Mouse (Mus musculus) kidney, embryonic 15.5 days (tissue): ENCODE results near the gene Rabgef1. TPM values are rescaled to one million over a fixed set of nuclear protein-coding genes. Genes with fewer than 3 reads are reported as not detected.
A peak's percentile ranks its signal among the peaks of the same experiment; 100 is the strongest.

ENCODE experiments used
- ATAC-seq: fragments of 200-750 bp; cut with Nextera tagmentation; replicated peaks from 2 replicates; pipeline ENCODE4 v1.8.0; 2017; ENCODE audit warnings: moderate TSS enrichment; ENCODE audit not compliant: low FRiP score
- H3K27ac ChIP-seq: fragments of 300-500 bp; sonication (generic); 2 replicates; pipeline ENCODE4 v1.5.1; 2015; ENCODE audit warnings: mild to moderate bottlenecking, inconsistent platforms
- H3K27me3 ChIP-seq: fragments of 300-500 bp; sonication (generic); 2 replicates; pipeline ENCODE4 v1.6.1; 2015; ENCODE audit warnings: inconsistent platforms
- H3K36me3 ChIP-seq: fragments of 300-500 bp; sonication (generic); 2 replicates; pipeline ENCODE4 v1.6.1; 2015; ENCODE audit warnings: inconsistent platforms
- H3K4me1 ChIP-seq: fragments of 300-500 bp; sonication (generic); 2 replicates; pipeline ENCODE4 v1.6.1; 2015; ENCODE audit warnings: inconsistent platforms
- H3K4me2 ChIP-seq: fragments of 300-500 bp; sonication (generic); 2 replicates; pipeline ENCODE4 v1.6.1; 2015; ENCODE audit warnings: moderate library complexity, mild to moderate bottlenecking, inconsistent platforms
- H3K4me3 ChIP-seq: fragments of 300-500 bp; sonication (generic); replicated peaks from 2 replicates; pipeline ENCODE4 v1.5.1; 2015; ENCODE audit warnings: mild to moderate bottlenecking, inconsistent platforms
- H3K9ac ChIP-seq: fragments of 300-500 bp; sonication (generic); 2 replicates; pipeline ENCODE4 v1.6.1; 2015; ENCODE audit warnings: mild to moderate bottlenecking, inconsistent platforms
- H3K9me3 ChIP-seq: fragments of 300-500 bp; sonication (generic); replicated peaks from 2 replicates; pipeline ENCODE4 v1.6.1; 2016; ENCODE audit warnings: inconsistent platforms
- WGBS: fragments of 180-500 bp; shearing (Covaris S2); methylation state at CpG from one replicate; pipeline ENCODE4 v1.1.7; 2015; ENCODE audit warnings: mixed read lengths; 5-methylcytosine and 5-hydroxymethylcytosine counted together
- polyA plus RNA-seq: library from polyadenylated mRNA; unstranded; fragments of >200 nt; fragmentation: Nextera tagmentation; extraction: Ambion mirVana; gene quantifications from 2 replicates; pipeline ENCODE4 v1.2.1, GENCODE M21; 2015

Gene Rabgef1
- polyA plus RNA-seq, result 30.0 and 32.1 TPM in 2 replicates

GRCm38 (mm10) chr5:130171423-130171954, at the start of gene Rabgef1:
Rabgef1 (plus strand) TSS chr5:130171798.
- WGBS, result under 1% methylated on average over 39 of the region's 62 CpGs
- Histone ChIP-seq H3K4me3 (peak within 1 kb of the TSS; percentile 86), H3K9ac (peak within 1 kb of the TSS; percentile 91), H3K4me1 (peaks cover 32% of the 10 kb centered on the region), H3K36me3 (no peaks in the 10 kb centered on the region), H3K9me3 (no peaks in the 10 kb centered on the region), H3K27ac (peak within 1 kb of the TSS; percentile 94), H3K4me2 (peak within 1 kb of the TSS; percentile 70), H3K27me3 (no peaks in the 10 kb centered on the region)
- peak; percentile 97 for ATAC-seq

- H3K9me3 ChIP-seq, result no peaks in the 10 kb centered on the region
- 93% methylated on average over 2 of the region's 2 CpGs for WGBS
- H3K27ac ChIP-seq, result no peak overlapping the region
- H3K9ac ChIP-seq, result no peak overlapping the region
- peaks cover 17% of the 10 kb centered on the region for H3K4me1 ChIP-seq
- no peak for ATAC-seq
- H3K36me3 ChIP-seq, result no peaks in the 10 kb centered on the region
- no peak overlapping the region for H3K4me3 ChIP-seq
- H3K4me2 ChIP-seq, result no peak overlapping the region
- no peaks in the 10 kb centered on the region for H3K27me3 ChIP-seq
Observed at GRCm38 (mm10) chr5:130122355-130122754, 49.2 kb upstream of the Rabgef1 start.

- no peak overlapping the region for H3K9ac ChIP-seq
- no peak overlapping the region for H3K4me3 ChIP-seq
- peak overlapping the region; percentile 66 for H3K27ac ChIP-seq
- H3K36me3 ChIP-seq, result no peaks in the 10 kb centered on the region
- no peaks in the 10 kb centered on the region for H3K9me3 ChIP-seq
- WGBS, result 46% methylated on average over 5 of the region's 5 CpGs
- no peak overlapping the region for H3K4me2 ChIP-seq
- H3K27me3 ChIP-seq, result no peaks in the 10 kb centered on the region
- peaks cover 13% of the 10 kb centered on the region for H3K4me1 ChIP-seq
- no peak for ATAC-seq
Observed at GRCm38 (mm10) chr5:130124271-130124670, 47.3 kb upstream of the Rabgef1 start.

GRCm38 (mm10) chr5:130128686-130129523, 42.7 kb upstream of the Rabgef1 start:
- Histone ChIP-seq H3K9ac (no peak overlapping the region), H3K27me3 (no peaks in the 10 kb centered on the region), H3K4me2 (no peak overlapping the region), H3K27ac (no peak overlapping the region; the same call in 1 of the 2 replicates), H3K9me3 (no peaks in the 10 kb centered on the region), H3K4me3 (no peak overlapping the region), H3K4me1 (0 out of 2 replicates have a peak, but pooled peaks cover 2% of the 10 kb centered on the region), H3K36me3 (peaks cover 17% of the 10 kb centered on the region; the same call in 1 of the 2 replicates)
- WGBS, result 60% methylated on average over 11 of the region's 11 CpGs
- ATAC-seq, result no peak

DNA sequence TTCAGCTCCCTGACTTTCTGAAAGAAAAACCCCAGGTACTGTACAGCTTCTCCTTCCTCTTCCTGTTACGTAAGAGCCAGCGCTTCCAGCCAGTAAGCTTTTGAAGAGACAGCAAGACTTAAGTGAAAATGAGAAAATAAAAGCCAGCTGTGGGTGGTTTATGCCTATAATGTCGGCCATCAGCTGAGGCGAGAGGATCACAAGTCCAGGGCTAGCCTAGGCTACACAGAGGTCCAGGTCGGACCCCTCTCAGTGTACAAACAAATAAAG, 42.1 kb upstream of the Rabgef1 start:
- 0 out of 2 replicates have a peak, but pooled peaks cover 2% of the 10 kb centered on the region for H3K4me1 ChIP-seq
- WGBS, result 87% methylated on average over 5 of the region's 5 CpGs
- ATAC-seq, result no peak

GRCm38 (mm10) chr5:130136597-130136996, 35.0 kb upstream of the Rabgef1 start:
- no peak overlapping the region for H3K27ac ChIP-seq
- H3K4me1 ChIP-seq, result no peaks in the 10 kb centered on the region
- no peak overlapping the region for H3K4me2 ChIP-seq
- ATAC-seq, result no peak
- no peaks in the 10 kb centered on the region for H3K27me3 ChIP-seq
- no peak overlapping the region for H3K4me3 ChIP-seq
- H3K9me3 ChIP-seq, result no peaks in the 10 kb centered on the region
- H3K9ac ChIP-seq, result no peak overlapping the region
- WGBS, result 89% methylated on average over 13 of the region's 13 CpGs
- peaks cover 24% of the 10 kb centered on the region for H3K36me3 ChIP-seq

More for the DNA sequence above, 42.1 kb upstream of the Rabgef1 start:
- Histone ChIP-seq H3K36me3 (peaks cover 18% of the 10 kb centered on the region; the same call in 1 of the 2 replicates), H3K9me3 (no peaks in the 10 kb centered on the region), H3K9ac (no peak overlapping the region), H3K4me3 (no peak overlapping the region), H3K27ac (no peak overlapping the region), H3K27me3 (no peaks in the 10 kb centered on the region), H3K4me2 (no peak overlapping the region)

DNA sequence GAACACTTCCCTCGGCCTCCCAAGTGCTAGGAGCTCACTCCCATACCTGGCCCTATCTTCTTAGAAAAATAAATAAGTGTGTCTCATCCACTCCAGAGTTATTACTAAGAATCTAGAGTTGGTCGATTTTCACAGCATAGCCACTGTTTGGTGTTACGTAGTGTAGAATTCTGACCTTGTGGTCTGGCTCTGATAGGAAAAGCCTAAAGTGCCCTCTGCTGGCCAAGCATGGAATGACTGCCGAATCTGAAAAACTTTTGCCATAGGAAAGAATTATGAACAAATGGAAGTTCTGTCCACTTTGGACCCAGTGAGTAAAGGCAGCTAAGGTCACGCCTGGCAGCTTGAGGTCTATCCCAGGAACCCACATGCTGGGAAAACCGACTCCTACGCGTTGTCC, 32.2 kb upstream of the Rabgef1 start:
- Histone ChIP-seq H3K36me3 (peaks cover 19% of the 10 kb centered on the region), H3K9ac (no peak overlapping the region), H3K27ac (no peak overlapping the region), H3K9me3 (no peaks in the 10 kb centered on the region), H3K4me1 (peaks cover 8% of the 10 kb centered on the region), H3K4me3 (no peak overlapping the region), H3K27me3 (no peaks in the 10 kb centered on the region), H3K4me2 (no peak overlapping the region)
- no peak for ATAC-seq
- WGBS, result 26% methylated on average over 8 of the region's 8 CpGs

DNA sequence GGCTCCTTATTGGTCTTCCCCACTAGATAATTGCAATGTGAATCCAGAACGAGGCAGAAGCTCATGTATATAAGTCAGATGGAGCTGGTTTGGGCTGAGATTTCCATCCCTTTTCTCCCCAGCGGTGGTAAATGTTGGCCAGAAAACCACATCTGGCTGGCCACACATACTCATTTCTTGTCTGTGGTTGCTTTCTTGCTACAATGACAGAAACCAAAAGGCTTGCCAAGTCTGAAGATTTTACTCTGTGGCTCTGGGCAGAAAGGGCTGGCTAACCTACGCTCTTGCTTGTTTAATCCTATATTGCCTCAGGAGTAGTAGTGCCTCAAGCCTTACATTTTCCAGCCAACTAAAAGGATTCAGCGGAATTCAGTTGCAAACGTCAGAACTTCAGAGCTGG, 30.5 kb upstream of the Rabgef1 start:
- H3K4me3 ChIP-seq, result no peak overlapping the region
- H3K27me3 ChIP-seq, result no peaks in the 10 kb centered on the region
- H3K36me3 ChIP-seq, result peaks cover 8% of the 10 kb centered on the region
- H3K4me2 ChIP-seq, result no peak overlapping the region
- H3K9me3 ChIP-seq, result no peaks in the 10 kb centered on the region
- peaks cover 21% of the 10 kb centered on the region for H3K4me1 ChIP-seq
- no peak for ATAC-seq
- WGBS, result 80% methylated on average over 5 of the region's 5 CpGs
- no peak overlapping the region for H3K27ac ChIP-seq
- H3K9ac ChIP-seq, result no peak overlapping the region

- Histone ChIP-seq H3K4me1 (peaks cover 22% of the 10 kb centered on the region), H3K36me3 (0 out of 2 replicates have a peak, but pooled peaks cover under 1% of the 10 kb centered on the region), H3K9ac (no peak overlapping the region), H3K27ac (0 out of 2 replicates have a peak overlapping the region, but pooled peaks have one; percentile 25), H3K27me3 (no peaks in the 10 kb centered on the region), H3K4me2 (no peak overlapping the region), H3K4me3 (no peak overlapping the region), H3K9me3 (no peaks in the 10 kb centered on the region)
- 51% methylated on average over 4 of the region's 4 CpGs for WGBS
- no peak for ATAC-seq
Observed at GRCm38 (mm10) chr5:130142041-130142440, 29.6 kb upstream of the Rabgef1 start.

- WGBS, result 90% methylated on average over 7 of the region's 7 CpGs
- no peak for ATAC-seq
- Histone ChIP-seq H3K9ac (no peak overlapping the region), H3K27me3 (no peaks in the 10 kb centered on the region), H3K27ac (no peak overlapping the region), H3K4me3 (no peak overlapping the region), H3K9me3 (no peaks in the 10 kb centered on the region), H3K4me1 (peaks cover 22% of the 10 kb centered on the region), H3K4me2 (no peak overlapping the region), H3K36me3 (peaks cover under 1% of the 10 kb centered on the region; the same call in 1 of the 2 replicates)
Observed at GRCm38 (mm10) chr5:130143101-130143500, 28.5 kb upstream of the Rabgef1 start.

DNA sequence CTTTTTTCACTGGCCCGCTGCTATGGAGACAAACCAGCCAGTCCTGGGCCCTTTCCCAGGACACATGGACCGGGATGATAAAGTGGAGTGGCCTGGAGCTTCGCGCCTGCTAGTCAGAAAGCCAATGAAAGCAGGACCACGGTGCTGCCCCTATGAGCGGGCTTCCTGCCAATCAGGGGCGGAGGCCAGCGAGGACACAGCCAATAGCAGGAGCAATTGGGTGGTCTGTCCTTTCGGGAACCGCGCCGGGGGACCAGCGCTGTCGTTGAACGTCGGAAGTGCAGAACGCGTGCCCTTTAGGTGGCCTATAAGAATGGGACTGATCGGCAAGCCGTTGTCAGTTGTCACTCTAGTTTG, 27.6 kb upstream of the Rabgef1 start:
- WGBS, result 3% methylated on average over 20 of the region's 20 CpGs

More for the DNA sequence above, 27.6 kb upstream of the Rabgef1 start:
- Histone ChIP-seq H3K4me2 (peak overlapping the region; percentile 98), H3K4me1 (peaks cover 22% of the 10 kb centered on the region), H3K27me3 (no peaks in the 10 kb centered on the region), H3K9me3 (no peaks in the 10 kb centered on the region), H3K36me3 (peaks cover 8% of the 10 kb centered on the region; the same call in 1 of the 2 replicates), H3K9ac (0 out of 2 replicates have a peak overlapping the region, but pooled peaks have one; percentile 38), H3K27ac (peak overlapping the region; percentile 78), H3K4me3 (peak overlapping the region; percentile 71)
- ATAC-seq, result peak; percentile 40
